32 mouse cellular contexts compared by ENCODE assay signal in the genomic region with DNA sequence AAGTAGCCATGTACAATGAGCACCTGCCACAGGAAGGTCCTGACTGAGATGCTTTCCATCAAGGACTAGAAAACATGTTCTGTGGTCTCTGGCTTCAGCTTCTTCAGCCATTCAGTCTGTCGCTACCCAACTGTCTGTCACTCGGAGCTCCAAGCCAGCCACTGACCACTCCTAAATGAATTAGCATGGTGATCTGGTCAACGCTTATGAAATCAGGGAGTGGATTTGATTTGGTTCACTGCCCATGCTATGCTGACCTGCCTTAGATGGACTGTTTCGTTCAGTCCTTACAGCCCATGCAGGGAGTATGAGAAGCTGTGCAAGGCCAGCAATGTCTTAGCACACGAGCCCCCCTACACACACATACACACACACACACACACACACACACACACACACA.
"Had no signal": no experiment of that assay in that cellular context is flagged by ENCODE, and none has a peak within 500 bp of the region (broad histone marks: within the 10 kb centered on the region; RNA-seq: fewer than 3 reads in every experiment).

No protein-coding gene starts in this region.

- ATAC-seq: hindbrain, embryonic 16.5 days; hindbrain, postnatal 0 days; inflammation-experienced regulatory T-cells, adult 6 months; intestine, embryonic 15.5 days; intestine, embryonic 16.5 days; intestine, postnatal 0 days had no signal

- H3K27ac ChIP-seq: heart, embryonic 10.5 days; heart, embryonic 13.5 days; heart, embryonic 15.5 days; hindbrain, embryonic 12.5 days; hindbrain, embryonic 13.5 days; hindbrain, embryonic 14.5 days; hindbrain, embryonic 15.5 days; hindbrain, postnatal 0 days; intestine, embryonic 15.5 days; kidney, embryonic 15.5 days; kidney, postnatal 0 days; layer of hippocampus, adult 2 months had no signal

- DNase-seq: heart, postnatal 10 days; heart, postnatal 14 days; heart, postnatal 36 days; heart, postnatal 4 days; kidney, adult 11 months; kidney, adult 18-20 months; kidney, adult 8-10 months; kidney, postnatal 10 days; kidney, postnatal 14 days; kidney, postnatal 25 days; kidney, postnatal 4 days; layer of hippocampus, adult 9-11 months; layer of hippocampus, postnatal 36 days had no signal

- H3K36me3 ChIP-seq: heart, embryonic 10.5 days; heart, embryonic 12.5 days; heart, embryonic 13.5 days; heart, embryonic 15.5 days; hindbrain, embryonic 10.5 days; hindbrain, embryonic 12.5 days; hindbrain, embryonic 13.5 days; hindbrain, embryonic 15.5 days; intestine, embryonic 15.5 days; kidney, embryonic 15.5 days had no signal

- H3K9ac ChIP-seq: heart, embryonic 12.5 days; heart, embryonic 13.5 days; heart, embryonic 15.5 days; hindbrain, embryonic 13.5 days; hindbrain, embryonic 14.5 days; hindbrain, embryonic 15.5 days; intestine, embryonic 15.5 days; kidney, embryonic 15.5 days had no signal

- H3K4me2 ChIP-seq: heart, embryonic 11.5 days; heart, embryonic 12.5 days; heart, embryonic 13.5 days; heart, embryonic 15.5 days; hindbrain, embryonic 12.5 days; hindbrain, embryonic 13.5 days; hindbrain, embryonic 14.5 days; hindbrain, embryonic 15.5 days; intestine, embryonic 15.5 days; kidney, embryonic 15.5 days had no signal

- H3K27me3 ChIP-seq: hindbrain, embryonic 15.5 days; intestine, embryonic 15.5 days; kidney, embryonic 15.5 days had no signal

- H3K9me3 ChIP-seq: heart, embryonic 10.5 days; heart, embryonic 12.5 days; heart, embryonic 13.5 days; heart, embryonic 15.5 days; hindbrain, embryonic 10.5 days; hindbrain, embryonic 12.5 days; hindbrain, embryonic 13.5 days; hindbrain, embryonic 15.5 days; intestine, embryonic 15.5 days; kidney, embryonic 15.5 days had no signal

- H3K4me3 ChIP-seq: heart, embryonic 10.5 days; heart, embryonic 12.5 days; heart, embryonic 13.5 days; heart, embryonic 15.5 days; hindbrain, embryonic 10.5 days; hindbrain, embryonic 12.5 days; hindbrain, embryonic 13.5 days; hindbrain, embryonic 15.5 days; intestine, embryonic 15.5 days; kidney, embryonic 15.5 days; layer of hippocampus, adult 2 months had no signal
